Mouse (Mus musculus): Measurements from ENCODE around the gene Fam114a1.

DNA sequence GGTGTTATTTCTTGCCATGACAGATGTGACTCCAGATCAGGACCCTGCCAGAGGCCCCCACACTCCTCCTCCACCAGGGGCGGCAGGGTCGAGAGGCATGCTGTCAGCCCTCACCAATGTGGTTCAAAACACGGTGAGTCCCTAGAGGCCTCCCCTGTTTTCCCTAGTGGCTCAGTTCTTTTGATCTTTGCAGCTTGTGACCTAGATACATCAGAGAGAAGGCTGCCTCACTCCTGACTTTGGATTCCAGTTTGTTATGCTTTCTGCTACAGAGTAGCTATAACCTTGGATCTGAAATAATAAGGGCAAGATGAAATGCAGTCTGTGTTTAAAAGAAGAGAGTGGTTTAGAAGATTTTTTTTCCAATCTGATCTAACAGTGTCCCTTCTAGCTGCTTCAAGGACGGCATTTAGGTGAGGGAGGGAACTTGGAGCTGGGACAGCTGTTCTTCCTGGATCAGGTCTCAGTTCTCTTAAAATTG is 36.2 kb downstream of the Fam114a1 start:
- no peak for TF ChIP-seq POLR2A (IDR thresholded peaks at IDR 0.05; ENCODE audit: insufficient read depth, low read depth, low read length)
- no peak for TF ChIP-seq CTCF (IDR thresholded peaks at IDR 0.05; ENCODE audit: insufficient read depth, low read depth, low read length)
